Mouse (Mus musculus) megakaryocyte, embryonic 14.5 days (primary cell): ENCODE results near the gene Mfsd6.

Experiments used
- FLI1 ChIP-seq: IDR thresholded peaks from 2 replicates; pipeline ENCODE4 v1.6.1; 2012; ENCODE audit warnings: low read length, inconsistent platforms, mixed read lengths
- GATA1 ChIP-seq: IDR thresholded peaks from 3 replicates; pipeline ENCODE4 v1.6.1; 2012; ENCODE audit warnings: mixed read lengths, low read length, inconsistent platforms, borderline replicate concordance

GRCm38 (mm10) chr1:52638101-52638500 is 89.2 kb downstream of the Mfsd6 start:
- TF ChIP-seq GATA1, result no peak
- no peak for TF ChIP-seq FLI1
